Mouse (Mus musculus): ENCODE measurements around the gene Nebl. TPM values are rescaled to one million over a fixed set of nuclear protein-coding genes. Genes with fewer than 3 reads are reported as not detected.
"Not testable (repeated sequence)": the region's sequence is repeated elsewhere in the genome, so short reads cannot be mapped to it uniquely, and the experiment has no call there.

The Nebl gene
- polyA plus RNA-seq, 1 experiment from 2014 or later: 12.5 TPM

DNA sequence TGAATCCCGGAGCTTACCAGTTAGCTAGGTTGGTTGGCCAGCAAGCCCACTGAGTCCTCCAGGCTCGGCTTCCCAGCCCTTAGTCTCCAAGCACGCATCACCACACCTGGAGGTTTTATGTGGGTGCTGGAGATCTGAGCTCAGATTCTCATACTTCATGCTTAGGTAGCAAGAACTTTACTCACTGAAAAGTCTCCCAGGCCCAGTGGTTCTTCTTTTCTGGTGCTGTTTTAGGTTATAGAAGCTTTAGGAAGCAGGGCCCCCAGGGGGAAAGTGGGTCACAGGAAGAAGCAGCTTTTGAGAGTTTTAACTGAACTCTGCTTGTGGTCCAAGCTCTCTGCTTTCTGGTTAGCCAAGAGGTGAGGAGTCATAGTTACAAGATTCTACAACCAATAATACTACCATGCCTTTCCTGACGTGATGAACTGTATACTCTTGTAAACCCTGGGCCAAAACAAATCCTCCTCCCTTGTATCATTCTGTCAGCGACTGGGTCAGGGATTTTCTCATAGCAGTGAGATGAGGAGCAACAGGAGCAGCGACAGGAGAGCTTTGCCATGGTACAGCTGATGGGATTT lies 366.2 kb downstream of the Nebl start:
- H3K9ac ChIP-seq: no peak overlapping the region
- 87% methylated on average over 6 of the region's 6 CpGs for WGBS

GRCm38 (mm10) chr2:17363337-17364216 lies 367.7 kb downstream of the Nebl start:
- Histone ChIP-seq H3K4me3 (no peak overlapping the region), H3K27me3 (no peaks in the 10 kb centered on the region), H3K36me3 (no peaks in the 10 kb centered on the region), H3K9ac (no peak overlapping the region), H3K4me1 (replicated peaks) (no peaks in the 10 kb centered on the region), H3K4me2 (no peak overlapping the region), H3K9me3 (no peaks in the 10 kb centered on the region), H3K27ac (replicated peaks) (no peak overlapping the region)
- ATAC-seq (ENCODE audit: low FRiP score, low read depth): no peak
- WGBS: 74% methylated on average over 12 of the region's 12 CpGs

More for the DNA sequence above, 366.2 kb downstream of the Nebl start:
- H3K4me3 ChIP-seq: no peak overlapping the region
- H3K9me3 ChIP-seq: no peaks in the 10 kb centered on the region
- no peak overlapping the region for H3K4me2 ChIP-seq
- no peak overlapping the region for H3K27ac ChIP-seq (replicated peaks)
- H3K27me3 ChIP-seq: no peaks in the 10 kb centered on the region
- no peaks in the 10 kb centered on the region for H3K36me3 ChIP-seq
- ATAC-seq (ENCODE audit: low FRiP score, low read depth): no peak
- H3K4me1 ChIP-seq (replicated peaks): no peaks in the 10 kb centered on the region

GRCm38 (mm10) chr2:17362181-17362580 lies 369.1 kb downstream of the Nebl start:
- no peaks in the 10 kb centered on the region for H3K27me3 ChIP-seq
- no peak overlapping the region for H3K4me2 ChIP-seq
- no peaks in the 10 kb centered on the region for H3K36me3 ChIP-seq
- H3K4me3 ChIP-seq: no peak overlapping the region
- ATAC-seq (ENCODE audit: low FRiP score, low read depth): no peak
- 95% methylated on average over 1 of the region's 1 CpGs for WGBS
- H3K9ac ChIP-seq: no peak overlapping the region
- H3K27ac ChIP-seq (replicated peaks): no peak overlapping the region
- no peaks in the 10 kb centered on the region for H3K4me1 ChIP-seq (replicated peaks)
- H3K9me3 ChIP-seq: no peaks in the 10 kb centered on the region

- 94% methylated on average over 1 of the region's 1 CpGs for WGBS
- H3K4me2 ChIP-seq: no peak overlapping the region
- no peaks in the 10 kb centered on the region for H3K36me3 ChIP-seq
- no peak overlapping the region for H3K27ac ChIP-seq (replicated peaks)
- H3K4me1 ChIP-seq (replicated peaks): no peaks in the 10 kb centered on the region
- no peak for ATAC-seq (ENCODE audit: low FRiP score, low read depth)
- no peaks in the 10 kb centered on the region for H3K27me3 ChIP-seq
- no peaks in the 10 kb centered on the region for H3K9me3 ChIP-seq
- H3K9ac ChIP-seq: no peak overlapping the region
- no peak overlapping the region for H3K4me3 ChIP-seq
These were observed 386.6 kb downstream of the Nebl start for GRCm38 (mm10) chr2:17344643-17345042.

DNA sequence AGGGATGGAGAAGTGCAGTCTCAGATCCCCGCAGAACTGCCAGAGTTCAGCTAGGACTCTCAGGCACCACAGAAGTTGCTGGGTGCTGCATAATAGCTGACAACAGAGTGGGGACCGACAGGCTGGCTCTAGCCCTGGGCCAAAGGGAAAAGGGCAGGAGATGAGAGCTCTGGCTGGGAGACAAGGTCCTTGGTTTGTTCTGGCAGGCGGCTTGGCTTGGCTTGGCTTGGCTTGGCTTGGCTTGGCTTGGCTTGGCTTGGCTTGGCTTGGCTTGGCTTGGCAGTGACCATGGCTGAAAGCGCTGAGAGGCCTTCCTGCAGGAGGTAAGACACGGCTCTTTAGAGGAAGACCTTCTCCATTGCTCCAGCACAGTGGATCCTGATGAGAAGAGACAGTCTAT lies 395.8 kb downstream of the Nebl start:
- Histone ChIP-seq H3K9me3 (no peaks in the 10 kb centered on the region), H3K9ac (no peak overlapping the region), H3K36me3 (no peaks in the 10 kb centered on the region), H3K27ac (replicated peaks) (no peak overlapping the region), H3K27me3 (no peaks in the 10 kb centered on the region), H3K4me3 (no peak overlapping the region), H3K4me1 (replicated peaks) (no peaks in the 10 kb centered on the region), H3K4me2 (no peak overlapping the region)
- WGBS: 91% methylated on average over 5 of the region's 5 CpGs
- ATAC-seq (ENCODE audit: low FRiP score, low read depth): no peak

GRCm38 (mm10) chr2:17326590-17326989 lies 404.7 kb downstream of the Nebl start:
- H3K4me1 ChIP-seq (replicated peaks): no peaks in the 10 kb centered on the region
- 88% methylated on average over 1 of the region's 1 CpGs for WGBS
- ATAC-seq (ENCODE audit: low FRiP score, low read depth): 0 out of 2 replicates have a peak, but pooled peaks have one; percentile 69

GRCm38 (mm10) chr2:17316850-17317249 lies 414.4 kb downstream of the Nebl start:
- H3K9me3 ChIP-seq: no peaks in the 10 kb centered on the region
- no peak for ATAC-seq (ENCODE audit: low FRiP score, low read depth)
- no peaks in the 10 kb centered on the region for H3K4me1 ChIP-seq (replicated peaks)
- H3K36me3 ChIP-seq: no peaks in the 10 kb centered on the region
- no peak overlapping the region for H3K4me2 ChIP-seq
- 90% methylated on average over 5 of the region's 5 CpGs for WGBS
- no peak overlapping the region for H3K9ac ChIP-seq
- H3K27me3 ChIP-seq: no peaks in the 10 kb centered on the region
- H3K27ac ChIP-seq (replicated peaks): no peak overlapping the region
- no peak overlapping the region for H3K4me3 ChIP-seq

More at GRCm38 (mm10) chr2:17326590-17326989, 404.7 kb downstream of the Nebl start:
- Histone ChIP-seq H3K9me3 (no peaks in the 10 kb centered on the region), H3K4me2 (no peak overlapping the region), H3K9ac (no peak overlapping the region), H3K27me3 (no peaks in the 10 kb centered on the region), H3K36me3 (no peaks in the 10 kb centered on the region), H3K27ac (replicated peaks) (no peak overlapping the region), H3K4me3 (no peak overlapping the region)

DNA sequence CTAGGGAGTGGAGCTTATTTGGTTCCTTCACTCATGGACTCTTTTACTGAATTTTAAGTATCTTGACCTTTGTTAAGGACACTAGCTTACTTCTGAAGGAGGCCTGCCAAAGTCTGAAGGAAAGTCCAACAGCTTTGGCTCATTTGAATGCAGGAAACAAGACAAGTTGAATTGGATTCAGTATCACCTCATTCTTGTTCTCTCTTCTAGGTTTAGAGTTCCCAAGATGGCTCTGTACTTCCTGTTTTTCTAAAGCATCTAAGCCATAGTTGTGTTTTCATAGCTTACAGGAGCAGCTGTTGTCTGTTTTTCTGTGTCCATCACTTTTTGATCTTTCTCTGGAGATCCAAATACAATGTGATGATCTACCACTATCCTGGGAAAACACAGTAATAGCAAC lies 429.9 kb downstream of the Nebl start:
- Histone ChIP-seq H3K36me3 (no peaks in the 10 kb centered on the region), H3K27ac (replicated peaks) (no peak overlapping the region)
- no peak for ATAC-seq (ENCODE audit: low FRiP score, low read depth)

DNA sequence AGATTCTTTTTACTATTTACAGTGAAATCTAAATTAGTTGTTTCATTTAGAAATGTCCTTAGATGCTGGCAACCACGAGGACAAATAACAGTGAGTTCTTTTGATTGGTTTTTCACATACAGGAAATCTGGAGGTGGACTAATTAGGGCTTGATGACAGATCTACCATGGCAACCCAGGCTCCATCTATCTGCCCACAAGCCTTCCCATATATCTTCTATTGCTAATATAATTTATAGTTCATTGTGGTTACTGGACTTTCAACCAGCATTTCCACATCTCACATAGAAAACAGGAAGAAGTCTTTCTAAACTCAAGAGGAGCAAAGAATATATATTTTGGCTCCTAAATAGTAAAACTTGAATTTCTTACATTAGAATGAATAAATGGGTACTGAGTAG lies 433.8 kb downstream of the Nebl start:
- H3K9me3 ChIP-seq: no peaks in the 10 kb centered on the region
- no peaks in the 10 kb centered on the region for H3K27me3 ChIP-seq
- no peaks in the 10 kb centered on the region for H3K4me1 ChIP-seq (replicated peaks)
- H3K9ac ChIP-seq: no peak overlapping the region
- no peak for ATAC-seq (ENCODE audit: low FRiP score, low read depth)
- no peak overlapping the region for H3K4me3 ChIP-seq
- H3K36me3 ChIP-seq: no peaks in the 10 kb centered on the region
- no peak overlapping the region for H3K27ac ChIP-seq (replicated peaks)
- 74% methylated on average over 1 of the region's 1 CpGs for WGBS
- H3K4me2 ChIP-seq: no peak overlapping the region

More for the DNA sequence above, 429.9 kb downstream of the Nebl start:
- H3K4me1 ChIP-seq (replicated peaks): no peaks in the 10 kb centered on the region
- no peaks in the 10 kb centered on the region for H3K9me3 ChIP-seq
- no peak overlapping the region for H3K4me3 ChIP-seq
- H3K27me3 ChIP-seq: no peaks in the 10 kb centered on the region
- H3K4me2 ChIP-seq: no peak overlapping the region
- H3K9ac ChIP-seq: no peak overlapping the region

- H3K27me3 ChIP-seq; H3K9ac ChIP-seq; H3K9me3 ChIP-seq; H3K36me3 ChIP-seq; H3K4me2 ChIP-seq; ATAC-seq (ENCODE audit: low FRiP score, low read depth); H3K4me1 ChIP-seq (replicated peaks); H3K4me3 ChIP-seq; H3K27ac ChIP-seq (replicated peaks): not testable (repeated sequence)
- WGBS: 77% methylated on average over 5 of the region's 5 CpGs
These were observed 436.0 kb downstream of the Nebl start for GRCm38 (mm10) chr2:17295257-17295656.

Measured in hindbrain, embryonic 15.5 days (tissue).